Mouse (Mus musculus) Patski (cell line): ENCODE measurements around the gene Hoxd13. TPM values are rescaled to one million over a fixed set of nuclear protein-coding genes. Genes with fewer than 3 reads are reported as not detected.

Source experiments
- ATAC-seq: fragments of 100-300 bp; one replicate; pipeline ENCODE4 v1.8.0; 2021
- CTCF ChIA-PET: fragments of 350-600 bp; sonication (Branson Sonifier 250); formaldehyde crosslinking; loops from one replicate; lab custom pipeline; 2022; ENCODE audit warnings: inconsistent platforms; lab: Charles Lee
- POLR2A ChIA-PET: fragments of 350-600 bp; sonication (Branson Sonifier 250); formaldehyde crosslinking; loops from one replicate; lab custom pipeline; 2022; ENCODE audit warnings: antibody characterized with exemption, inconsistent platforms; lab: Charles Lee
- DNase-seq: peaks from one replicate; pipeline ENCODE4 v3.0.0-alpha.2; 2011; ENCODE audit warnings: low read depth, low spot score
- H3K27me3 ChIP-seq: fragments of 371-371 bp; one replicate; pipeline ENCODE4 v1.5.1; 2021
- CTCF ChIP-seq: fragments of 100-300 bp; IDR thresholded peaks from one replicate; pipeline ENCODE4 v1.5.1; 2021
- in situ Hi-C: fragments of 300-500 bp; cut with MboI; formaldehyde crosslinking; loops from 3 replicates; pipeline ENCODE4 v1.11.1; 2018; ENCODE audit warnings: low pct_unique_long_range_greater_than_20kb, mixed read lengths
- polyA plus RNA-seq: library from polyadenylated mRNA; unstranded; gene quantifications from one replicate; pipeline ENCODE4 v1.2.3, GENCODE M21; 2021

Gene Hoxd13
- polyA plus RNA-seq, 1 experiment from 2014 or later = not detected

DNA sequence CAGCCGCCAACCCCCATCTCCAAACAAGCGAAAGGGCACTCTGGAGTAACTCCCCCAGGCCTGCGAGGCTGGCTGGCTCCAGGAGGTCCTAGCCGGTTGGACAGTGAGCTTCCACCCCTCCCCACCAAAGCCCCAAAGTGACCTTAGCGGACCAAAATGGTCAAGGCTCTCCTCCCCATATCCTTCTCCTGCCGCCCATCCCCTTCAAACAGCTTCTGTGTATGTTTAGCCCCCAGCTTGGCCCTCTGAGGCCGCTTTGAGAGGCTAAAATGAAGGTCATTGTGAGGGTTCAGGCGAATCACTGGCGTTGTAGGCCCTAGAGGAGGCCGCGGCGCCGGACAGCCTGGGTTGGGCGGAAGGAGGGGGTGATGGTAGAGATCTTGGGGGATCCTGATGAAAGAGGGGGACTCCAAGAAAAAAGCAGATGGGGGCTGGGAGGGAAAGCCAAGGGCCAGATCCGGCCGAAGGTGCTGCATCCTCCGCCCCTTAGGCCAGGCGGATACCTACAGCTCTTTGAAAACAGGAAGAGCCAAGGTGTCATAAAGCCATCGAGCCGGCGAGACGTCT lies 32.5 kb downstream of the Hoxd13 start:
- in situ Hi-C loops = loop anchor here (5.0 kb wide), 2 partner anchors 617 to 887 kb away; no protein-coding TSS in a partner anchor
- ATAC-seq = no peak
- POLR2A ChIA-PET = no interaction called here
- H3K27me3 ChIP-seq = peaks cover 12% of the 10 kb centered on the region
- no peak for TF ChIP-seq CTCF
- DNase-seq = no peak
- CTCF ChIA-PET = interaction anchor here (1.9 kb wide), 1 partner anchor 15 kb away, joined by 7 read pairs; no protein-coding TSS in a partner anchor

DNA sequence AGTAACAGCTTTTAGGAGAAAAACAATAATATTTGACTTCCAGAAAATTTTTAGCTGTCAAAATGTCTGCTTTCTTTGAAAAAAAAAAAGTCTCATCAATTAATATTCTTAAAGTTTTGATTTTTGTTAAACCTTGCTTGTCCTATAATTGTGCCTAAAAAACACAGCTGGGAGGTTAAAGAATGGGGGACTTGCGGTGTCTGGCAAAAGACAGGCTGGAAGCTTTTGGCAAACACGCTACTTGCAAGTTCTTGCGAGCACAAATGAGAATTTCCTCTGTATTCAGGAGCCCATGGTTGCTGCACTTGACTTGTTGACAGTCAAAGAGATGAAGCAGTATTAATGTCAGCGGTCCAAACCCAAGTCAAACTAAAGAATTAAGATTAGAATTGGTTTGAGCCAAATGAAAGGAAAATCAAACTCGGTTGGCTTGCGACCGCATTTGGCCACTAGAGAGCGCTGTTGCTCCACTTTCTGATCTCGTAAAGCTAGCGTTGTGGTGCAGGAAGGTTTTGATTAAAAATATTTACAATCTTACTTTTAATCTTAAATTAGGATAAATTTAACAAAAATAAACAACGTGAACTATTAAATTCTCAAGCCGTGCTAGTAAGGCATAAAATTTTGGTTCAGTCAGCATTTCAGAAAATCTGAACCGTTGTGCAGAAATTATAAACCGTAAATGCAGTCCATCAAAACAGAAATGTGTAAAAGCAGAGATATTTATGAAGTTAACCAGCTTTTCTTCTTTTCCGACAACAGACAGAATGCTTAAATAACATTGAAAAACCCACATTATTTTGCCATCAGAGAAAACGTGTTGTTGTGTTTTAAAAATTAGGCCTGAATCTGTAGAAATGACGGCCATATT lies 34.1 kb downstream of the Hoxd13 start:
- in situ Hi-C loops = loop anchor here (5.0 kb wide), 2 partner anchors 615 to 885 kb away; no protein-coding TSS in a partner anchor
- ChIA-PET POLR2A (interaction anchor here (0.5 kb wide), 1 partner anchor 1198 kb away, joined by 6 read pairs; no protein-coding TSS in a partner anchor), CTCF (interaction anchor here (0.8 to 1.9 kb wide), 12 partner anchors 11 to 541 kb away, joined by 3 to 10 read pairs (median 3); no protein-coding TSS in a partner anchor)
- ATAC-seq = no peak
- DNase-seq = no peak
- TF ChIP-seq CTCF = no peak
- peaks cover 16% of the 10 kb centered on the region for H3K27me3 ChIP-seq

GRCm38 (mm10) chr2:74702820-74703219 lies 34.7 kb downstream of the Hoxd13 start:
- DNase-seq (no peak), ATAC-seq (no peak)
- no peak for TF ChIP-seq CTCF
- peaks cover 16% of the 10 kb centered on the region for H3K27me3 ChIP-seq
- POLR2A ChIA-PET = no interaction called here
- in situ Hi-C loops = loop anchor here (5.0 kb wide), 2 partner anchors 614 to 884 kb away; no protein-coding TSS in a partner anchor
- CTCF ChIA-PET = interaction anchor here (0.6 to 1.9 kb wide), 9 partner anchors 13 to 540 kb away, joined by 3 to 10 read pairs (median 3); no protein-coding TSS in a partner anchor

DNA sequence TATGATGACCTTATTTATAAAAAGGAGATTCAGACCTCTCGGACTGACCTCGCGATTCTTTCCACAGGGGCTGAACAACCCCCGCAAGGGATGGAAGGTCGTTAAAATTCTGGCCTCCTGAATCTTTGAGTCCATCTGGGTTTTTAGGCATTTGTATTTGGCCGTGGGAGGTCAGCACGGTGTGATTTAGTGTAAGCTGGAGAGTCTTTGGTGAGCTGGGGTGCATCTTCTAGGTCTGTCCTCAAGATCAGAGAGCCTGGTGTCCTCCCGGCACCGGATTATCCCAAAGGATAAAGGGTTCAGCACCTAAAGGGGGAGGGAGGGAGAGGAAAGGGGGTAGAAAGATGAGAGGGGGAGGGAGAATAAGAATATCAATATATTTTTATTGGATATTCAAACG lies 35.2 kb downstream of the Hoxd13 start:
- peaks cover 16% of the 10 kb centered on the region for H3K27me3 ChIP-seq
- ChIA-PET POLR2A (no interaction called here), CTCF (interaction anchor here (0.6 to 1.7 kb wide), 3 partner anchors 431 to 540 kb away, joined by 3 to 4 read pairs (median 3); no protein-coding TSS in a partner anchor)
- TF ChIP-seq CTCF = no peak
- ATAC-seq (no peak), DNase-seq (no peak)
- in situ Hi-C loops = loop anchor here (5.0 kb wide), 2 partner anchors 614 to 884 kb away; no protein-coding TSS in a partner anchor

DNA sequence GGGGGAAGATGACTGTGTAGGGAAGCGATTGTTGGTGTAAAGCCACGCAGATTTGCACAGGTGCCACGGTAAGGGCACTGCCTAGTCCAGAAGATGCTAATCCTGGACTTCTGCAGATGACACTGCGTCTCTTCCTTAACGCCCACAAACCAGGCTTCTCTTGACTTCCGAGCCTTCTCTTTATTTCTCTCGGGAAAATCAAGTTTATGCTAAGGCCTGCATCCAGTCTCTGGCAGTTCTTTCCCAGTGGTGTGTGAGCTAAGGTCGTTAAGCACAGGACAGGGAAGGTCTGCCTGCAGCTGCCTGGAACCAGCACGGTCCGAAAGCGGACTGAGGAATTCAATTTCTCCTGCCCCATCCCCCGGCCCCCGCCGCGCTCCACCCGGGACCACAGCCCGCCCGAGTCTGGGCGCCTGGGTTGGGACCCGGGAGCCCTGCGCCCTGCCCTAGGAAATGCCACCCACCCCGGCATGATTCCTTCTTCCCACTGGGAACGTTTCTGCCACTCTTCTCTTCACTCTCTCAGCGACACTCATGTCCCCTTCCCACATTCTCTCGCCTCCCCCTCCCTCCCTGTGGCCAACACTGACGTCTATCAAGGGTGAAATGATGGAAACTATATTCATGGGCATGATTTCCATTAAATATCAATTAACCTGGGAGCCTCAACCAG lies 35.7 kb downstream of the Hoxd13 start:
- peaks cover 16% of the 10 kb centered on the region for H3K27me3 ChIP-seq
- no peak for ATAC-seq
- no peak for DNase-seq
- ChIA-PET POLR2A (no interaction called here), CTCF (interaction anchor here (1.0 kb wide), 1 partner anchor 447 kb away, joined by 3 read pairs; no protein-coding TSS in a partner anchor)
- TF ChIP-seq CTCF = no peak
- in situ Hi-C loops = loop anchor here (5.0 kb wide), 2 partner anchors 613 to 883 kb away; no protein-coding TSS in a partner anchor

DNA sequence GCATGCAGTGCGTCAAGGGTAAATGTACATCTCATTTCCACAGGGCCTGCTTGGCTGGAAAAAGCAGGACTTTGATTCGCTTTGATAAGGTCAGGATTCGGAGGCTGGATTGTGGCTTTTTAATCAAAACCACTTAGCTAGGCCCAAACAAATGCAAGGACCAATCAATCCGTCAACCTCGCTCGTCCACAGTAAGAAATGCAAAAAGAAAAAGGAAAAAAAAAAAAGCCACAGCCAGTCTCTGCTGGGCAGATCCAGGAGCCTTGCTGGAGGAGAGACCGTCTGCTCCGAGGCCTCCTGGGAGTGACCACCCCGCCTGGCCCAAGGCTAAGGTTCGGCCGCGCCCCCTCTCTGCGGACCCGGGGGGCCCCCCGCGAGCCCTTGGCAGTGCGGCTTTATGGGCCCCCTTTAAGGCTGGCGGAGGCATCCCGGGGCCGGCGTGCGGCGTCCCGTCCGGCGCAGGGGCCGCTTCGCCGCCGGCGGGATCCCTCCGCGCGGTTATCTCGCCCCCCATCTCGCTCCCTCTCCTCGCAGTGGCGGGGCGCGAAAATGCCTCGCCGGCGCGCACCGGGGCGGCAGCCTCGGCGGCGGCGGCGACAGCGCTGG lies 36.4 kb downstream of the Hoxd13 start, which contains the start of gene Hoxd8:
Gene Hoxd8, plus strand, starts transcription at position 223 of the 606 bp plus-strand sequence.
- DNase-seq = no peak

GRCm38 (mm10) chr2:74704999-74705466 lies 36.9 kb downstream of the Hoxd13 start:
- peaks cover 16% of the 10 kb centered on the region for H3K27me3 ChIP-seq
- TF ChIP-seq CTCF = no peak
- CTCF ChIA-PET = no interaction called here
- ATAC-seq = peak; percentile 45
- no peak for DNase-seq
- in situ Hi-C loops = loop anchor here (5.0 kb wide), 2 partner anchors 612 to 882 kb away; no protein-coding TSS in a partner anchor
- POLR2A ChIA-PET = interaction anchor here (0.6 kb wide), 1 partner anchor 258 kb away, joined by 3 read pairs; no protein-coding TSS in a partner anchor

More for the DNA sequence above, 36.4 kb downstream of the Hoxd13 start, which contains the start of gene Hoxd8:
- in situ Hi-C loops = loop anchor here (5.0 kb wide), 2 partner anchors 613 to 883 kb away; no protein-coding TSS in a partner anchor
- H3K27me3 ChIP-seq = peaks cover 16% of the 10 kb centered on the region
- CTCF ChIA-PET = interaction anchor here (1.0 kb wide), 1 partner anchor 446 kb away, joined by 3 read pairs; no protein-coding TSS in a partner anchor
- POLR2A ChIA-PET = no interaction called here
- ATAC-seq = peak; percentile 24
- no peak for TF ChIP-seq CTCF

- POLR2A ChIA-PET = interaction anchor here (0.6 to 0.7 kb wide), 3 partner anchors 258 to 1193 kb away, joined by 3 to 7 read pairs (median 3); no protein-coding TSS in a partner anchor
- in situ Hi-C loops = no loop called here
- ATAC-seq = peak; percentile 63
- CTCF ChIA-PET = interaction anchor here (0.7 to 1.5 kb wide), 2 partner anchors 10 to 446 kb away, joined by 3 read pairs; no protein-coding TSS in a partner anchor
- peaks cover 16% of the 10 kb centered on the region for H3K27me3 ChIP-seq
- TF ChIP-seq CTCF = no peak
- no peak for DNase-seq
These were observed 37.5 kb downstream of the Hoxd13 start for GRCm38 (mm10) chr2:74705467-74706089.
